Mouse (Mus musculus): ENCODE results near the gene Syndig1.

The Syndig1 gene

DNA sequence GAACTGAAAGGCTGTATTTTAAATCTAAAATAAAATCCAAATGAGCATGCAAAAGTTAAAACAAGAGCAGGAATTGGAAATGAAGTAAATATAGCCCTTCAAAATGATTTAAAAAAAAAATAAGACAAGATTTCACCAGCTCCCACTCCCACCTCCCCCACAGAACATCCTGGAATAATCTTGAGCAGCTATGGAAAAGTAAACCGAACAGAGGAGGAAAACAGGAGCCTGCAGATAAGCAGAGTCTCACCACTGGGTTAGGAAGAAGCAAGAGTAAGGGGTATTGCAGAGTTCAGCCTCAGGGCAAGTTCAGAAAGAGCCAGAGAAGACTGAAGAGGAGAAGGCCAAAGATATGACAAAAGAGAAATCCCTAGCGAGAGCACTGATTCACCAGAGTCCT lies 48.9 kb downstream of the Syndig1 start:
- no peak for DNase-seq

DNA sequence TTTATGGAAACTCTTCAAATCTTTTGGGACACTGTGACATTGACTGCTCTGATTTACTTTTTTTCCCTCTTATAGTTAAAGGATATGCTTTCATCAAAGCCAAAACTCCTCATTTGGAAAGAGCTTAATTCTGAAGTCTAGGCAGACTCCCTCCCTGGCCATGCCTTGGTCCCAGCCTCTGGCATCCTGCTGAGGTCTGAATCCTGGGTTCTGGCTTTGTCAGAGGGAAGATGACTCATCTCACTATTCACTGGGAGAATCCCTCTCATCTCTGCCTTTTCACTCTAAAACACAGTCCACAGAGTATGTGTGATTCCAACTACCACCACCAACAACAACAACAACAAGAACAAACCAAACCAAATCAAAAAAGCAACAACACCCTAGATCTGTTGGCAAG lies 58.6 kb downstream of the Syndig1 start:
- no peak for DNase-seq

DNA sequence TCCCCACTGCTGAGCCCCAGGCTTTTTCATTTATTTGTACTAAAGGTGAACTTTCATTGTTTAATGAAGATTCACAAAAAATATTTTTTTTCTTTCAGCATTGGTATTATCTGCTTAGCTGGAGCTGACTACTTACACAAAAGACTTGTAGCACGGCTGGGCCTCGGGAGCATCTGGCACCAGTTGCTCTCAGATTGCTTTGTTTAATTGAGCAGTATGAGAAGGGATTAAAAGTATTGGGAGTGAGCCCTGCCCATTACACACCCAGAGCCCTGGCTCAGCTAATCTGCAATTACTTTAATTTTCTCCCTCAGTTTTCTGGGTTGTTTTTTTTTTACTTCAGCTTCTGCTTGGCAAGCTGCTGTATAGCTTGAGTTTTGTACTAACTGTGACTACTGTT lies 62.6 kb downstream of the Syndig1 start:
- DNase-seq = peak; percentile 13 to 26

DNA sequence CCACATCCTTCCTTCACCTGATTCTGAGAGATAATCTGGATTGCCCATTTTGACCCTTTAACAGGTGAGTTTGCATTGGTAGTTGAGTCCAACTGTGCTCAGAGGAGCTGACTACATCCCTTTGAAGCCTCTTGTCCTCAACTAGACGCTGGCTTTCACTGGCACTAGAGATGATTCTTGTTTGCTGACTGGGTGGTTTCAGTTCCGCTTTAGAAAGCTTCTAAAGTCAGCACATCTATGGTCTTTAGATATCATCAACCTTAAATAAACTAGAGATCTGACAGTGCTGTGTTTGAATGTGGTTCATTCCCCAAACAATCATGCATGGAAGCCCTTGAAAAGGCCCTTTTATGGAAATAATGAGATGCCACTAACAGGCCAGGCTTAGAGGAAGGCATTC lies 67.3 kb downstream of the Syndig1 start:
- no peak for DNase-seq

DNA sequence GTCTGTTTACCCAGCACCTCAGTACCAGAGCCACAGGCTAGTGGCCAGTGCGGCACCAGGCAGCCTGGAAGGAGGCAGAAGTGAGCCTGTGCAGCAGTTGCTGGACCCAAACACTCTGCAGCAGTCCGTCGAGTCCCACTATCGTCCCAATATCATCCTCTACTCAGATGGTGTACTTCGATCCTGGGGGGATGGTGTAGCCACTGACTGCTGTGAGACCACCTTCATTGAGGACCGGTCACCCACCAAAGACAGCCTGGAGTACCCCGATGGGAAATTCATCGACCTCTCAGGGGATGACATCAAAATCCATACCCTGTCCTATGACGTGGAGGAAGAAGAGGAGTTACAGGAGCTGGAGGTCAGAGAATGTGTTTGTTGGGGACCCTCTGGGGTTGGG lies 70.6 kb downstream of the Syndig1 start:
- DNase-seq = no peak

DNA sequence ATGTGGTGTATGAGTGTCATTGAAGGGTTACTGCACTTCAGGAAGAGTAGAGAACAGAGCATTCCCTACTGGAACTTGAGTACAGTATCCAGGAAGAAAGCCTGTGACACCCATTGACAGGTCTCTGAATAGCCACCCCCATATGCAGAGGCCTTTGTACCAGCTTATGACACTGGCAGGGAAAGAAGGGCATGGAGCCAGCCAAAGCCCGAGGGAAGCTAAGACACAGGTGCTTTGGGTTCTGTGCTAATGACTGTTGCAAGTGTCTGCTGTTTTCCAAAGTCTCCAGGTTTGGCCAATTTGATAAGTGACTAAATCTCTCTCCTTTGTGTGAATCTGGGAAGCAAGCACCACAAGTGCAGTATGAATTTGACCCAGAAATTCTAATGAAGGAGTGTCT lies 71.6 kb downstream of the Syndig1 start:
- peak; percentile 41 to 61 for DNase-seq

DNA sequence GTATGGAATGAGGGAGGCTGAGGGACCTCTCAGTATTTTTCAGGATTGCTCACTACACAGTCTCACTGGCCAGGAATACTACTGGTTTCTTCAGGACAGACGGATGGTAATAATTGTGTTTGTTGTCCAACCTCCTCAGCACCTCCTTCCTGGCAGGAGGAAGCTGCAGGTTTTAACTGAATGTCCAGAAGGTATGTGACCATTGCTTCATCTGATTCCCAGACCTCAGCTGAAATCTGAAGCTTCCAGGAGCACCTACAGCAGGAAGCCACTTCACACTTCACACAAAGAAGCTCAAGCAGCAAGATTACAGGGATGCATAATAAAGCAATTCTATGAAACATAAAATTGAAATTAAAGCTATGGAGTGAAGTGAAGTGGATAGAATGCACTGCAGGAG lies 75.4 kb downstream of the Syndig1 start:
- DNase-seq = no peak

DNA sequence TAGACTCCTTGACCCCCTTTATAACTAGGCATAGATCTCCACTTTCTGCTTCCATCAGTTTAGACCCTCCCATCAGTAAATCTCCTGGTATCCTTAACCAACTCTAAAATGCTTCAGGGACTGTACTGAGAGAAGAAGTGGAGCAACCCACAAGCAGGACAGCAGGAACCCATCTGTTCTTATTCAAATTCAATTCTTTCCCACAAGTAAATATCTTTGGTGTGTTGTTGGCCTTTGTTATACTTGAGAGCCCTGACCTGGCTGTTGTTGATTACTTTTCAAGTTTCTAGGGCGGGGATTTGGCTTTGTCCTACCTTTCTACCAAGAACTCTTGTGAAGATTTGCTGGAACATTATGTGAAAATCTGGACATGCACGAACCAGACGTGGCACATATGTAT lies 77.7 kb downstream of the Syndig1 start:
- no peak for DNase-seq

DNA sequence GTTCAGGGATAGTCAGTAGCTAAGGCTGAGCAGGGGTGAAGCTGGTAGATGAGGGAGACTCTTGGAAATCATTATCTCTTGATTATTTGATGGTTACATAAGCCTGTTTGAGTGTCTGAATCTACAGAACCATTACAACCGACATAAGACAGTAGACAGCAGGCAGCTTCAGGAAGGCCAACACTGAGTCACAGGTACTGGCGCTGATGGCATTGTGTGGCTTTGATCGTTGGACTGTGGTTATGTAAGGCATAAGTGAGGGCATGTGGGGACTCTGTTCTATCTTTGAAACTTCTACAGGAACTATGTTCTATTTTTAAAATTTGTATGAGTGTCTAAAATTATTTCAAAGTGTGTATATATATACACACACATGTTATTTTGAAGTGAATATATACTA lies 88.2 kb downstream of the Syndig1 start:
- DNase-seq = no peak

DNA sequence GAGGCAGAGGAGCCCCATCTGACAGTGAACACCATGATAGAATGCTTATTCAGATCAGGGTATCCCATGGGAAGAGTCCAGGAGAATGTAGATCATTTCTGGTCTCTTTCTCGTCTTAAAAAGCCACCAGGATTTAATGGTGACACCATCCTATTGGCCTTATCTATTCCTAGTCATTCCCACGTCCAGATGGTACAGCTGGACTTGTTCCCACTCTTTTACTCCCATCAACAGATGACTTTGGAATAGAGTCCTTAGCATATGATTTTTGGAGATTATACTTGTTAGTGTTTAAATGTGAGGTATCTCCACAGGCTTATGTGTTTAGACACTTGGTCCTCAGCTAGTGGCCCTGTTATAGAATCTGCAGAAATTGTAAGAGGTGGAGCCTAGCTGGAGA lies 94.5 kb downstream of the Syndig1 start:
- peak; percentile 13 to 20 for DNase-seq

DNA sequence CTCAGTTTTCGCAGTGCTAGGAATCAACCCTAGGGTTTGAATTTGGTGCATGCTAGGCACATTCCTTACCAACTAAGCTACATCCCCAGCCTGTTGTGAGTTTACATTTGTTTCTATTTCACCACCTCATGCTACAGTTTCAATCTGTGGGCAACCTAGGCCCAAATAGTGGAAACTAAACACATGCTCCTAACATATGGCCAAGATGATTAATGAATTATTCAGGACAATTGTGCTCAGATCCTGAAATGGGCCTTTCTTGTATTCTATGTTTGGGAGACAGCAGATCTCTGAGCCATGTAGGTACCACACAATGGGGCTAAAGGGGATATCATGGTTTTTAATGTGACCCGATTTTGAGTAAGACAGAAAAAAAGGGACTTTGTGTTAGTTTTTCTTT lies 96.9 kb downstream of the Syndig1 start:
- DNase-seq = no peak

DNA sequence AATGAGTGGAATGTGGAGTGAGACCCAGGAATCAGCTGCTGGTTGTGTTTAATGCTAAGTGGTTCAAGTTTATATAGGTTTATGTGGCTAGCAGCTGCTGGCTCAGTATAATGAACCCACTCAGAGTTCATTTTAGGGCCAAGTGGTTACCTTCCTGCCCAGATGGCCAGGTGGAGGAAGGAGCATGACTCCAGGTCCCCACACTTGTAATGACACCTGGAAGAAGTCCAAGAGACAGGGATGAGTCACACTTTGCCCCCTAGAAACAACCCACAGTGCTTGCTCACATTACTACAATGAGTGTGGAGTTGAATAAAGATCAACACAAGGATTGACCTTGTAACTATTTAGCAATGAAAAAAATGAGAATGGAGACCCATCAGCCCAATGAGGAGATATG lies 98.0 kb downstream of the Syndig1 start:
- DNase-seq = peak; percentile 14 to 20

DNA sequence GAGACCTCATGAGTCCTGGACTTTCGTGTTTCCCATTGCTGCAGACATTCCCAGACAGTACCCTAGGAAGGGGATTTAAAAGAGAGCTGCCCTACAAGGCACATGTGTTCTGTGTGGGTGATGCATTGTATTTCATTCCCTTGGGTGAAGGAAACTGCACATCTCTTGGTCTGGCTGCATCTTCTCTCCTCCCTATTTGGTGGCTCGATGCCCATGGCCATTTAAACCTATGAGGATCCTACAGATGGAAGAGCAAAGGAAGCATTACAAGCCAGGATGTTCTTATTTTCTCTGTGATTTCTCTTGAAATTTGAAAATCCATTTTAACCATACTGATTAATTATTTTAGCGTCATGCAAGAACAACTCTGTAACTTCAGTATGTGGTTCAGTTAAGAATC lies 98.5 kb downstream of the Syndig1 start:
- peak; percentile 13 to 27 for DNase-seq

DNA sequence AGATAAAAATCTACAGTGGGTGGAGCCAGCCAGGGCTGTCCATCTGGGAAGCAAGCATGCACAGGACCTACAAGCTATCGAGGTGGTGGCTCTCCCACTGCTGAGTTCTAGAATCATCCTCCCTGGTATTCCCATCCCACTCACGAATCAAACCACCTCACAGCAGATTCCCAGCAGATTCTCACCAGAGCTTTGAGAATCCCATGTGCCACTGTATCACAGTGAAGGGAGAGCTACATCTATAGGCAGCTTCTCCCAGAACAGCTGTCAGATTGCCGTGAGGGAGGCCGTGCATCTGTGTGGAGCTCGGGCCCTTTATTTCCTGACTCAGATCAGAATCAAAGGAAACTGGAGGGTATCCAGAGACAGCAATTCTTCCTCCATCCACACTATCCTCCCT lies 101.0 kb downstream of the Syndig1 start:
- DNase-seq = no peak

DNA sequence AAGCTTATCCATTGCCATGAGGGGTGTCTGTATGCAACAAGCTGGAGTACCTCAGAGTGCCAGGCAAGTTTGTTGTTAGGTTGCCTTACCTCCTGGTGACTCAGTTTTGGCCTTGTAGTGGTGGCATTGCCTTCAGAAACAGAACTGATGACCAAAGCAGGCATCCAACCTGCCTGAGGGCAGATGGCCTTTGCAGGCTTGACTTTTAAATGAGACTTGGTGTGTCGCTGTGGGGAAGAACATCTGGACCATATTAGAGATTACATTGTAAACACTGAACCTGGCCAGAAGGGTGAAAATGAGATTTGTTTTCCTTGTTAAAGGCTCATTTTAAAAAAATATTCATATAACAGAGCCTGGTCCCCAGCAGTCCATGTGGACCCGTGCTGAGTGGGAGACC lies 102.1 kb downstream of the Syndig1 start:
- no peak for DNase-seq

DNA sequence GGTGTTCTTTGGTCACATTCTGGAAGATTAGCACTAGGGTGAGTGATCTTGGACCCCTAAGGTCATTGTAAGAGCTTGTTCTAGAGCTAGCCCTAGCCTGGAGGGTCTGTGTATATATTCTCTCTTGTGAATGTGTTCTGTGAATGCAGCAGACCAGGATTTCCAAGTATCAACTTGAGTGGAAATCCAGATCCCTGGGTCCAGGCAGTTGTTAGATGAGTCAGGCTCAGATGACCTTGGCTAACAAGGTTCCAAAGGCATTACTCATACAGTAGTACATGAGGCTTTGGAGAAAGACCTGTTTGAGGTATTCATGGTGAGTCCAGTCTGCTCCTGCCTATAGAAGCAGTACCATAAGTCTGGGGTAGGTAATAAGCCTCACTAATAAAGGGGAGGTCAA lies 103.1 kb downstream of the Syndig1 start:
- no peak for DNase-seq

DNA sequence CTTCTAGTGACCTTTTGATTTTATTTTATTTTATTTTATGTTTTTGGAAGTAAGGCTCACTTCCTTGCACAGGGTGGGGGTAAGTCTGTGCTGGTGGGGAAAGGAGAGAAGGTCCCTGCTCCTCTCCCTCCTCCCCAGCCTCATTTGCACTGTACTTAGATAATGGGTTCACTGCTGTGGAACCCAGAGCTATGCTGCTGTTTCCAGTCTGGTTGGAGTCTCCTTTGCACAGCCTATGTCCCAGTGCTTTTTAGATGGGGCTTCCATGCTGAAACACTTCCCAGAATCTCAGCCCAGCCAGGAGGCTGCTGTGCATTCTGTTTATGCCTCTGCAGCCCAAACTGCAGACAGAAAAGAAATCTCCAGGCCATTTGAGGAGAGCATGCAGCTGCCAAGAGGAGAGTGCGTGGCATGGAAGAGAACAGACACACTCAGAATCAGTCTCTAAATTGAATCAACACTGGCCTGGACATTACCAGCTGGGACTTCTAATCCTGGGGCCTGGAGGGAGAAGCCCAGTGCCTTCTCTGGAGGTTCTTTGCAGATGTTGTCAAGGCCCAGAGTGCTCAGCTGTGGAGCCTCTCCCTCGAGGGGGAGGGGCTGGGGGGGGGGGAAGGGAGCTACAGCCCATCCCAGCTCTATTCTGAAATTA lies 104.4 kb downstream of the Syndig1 start:
- DNase-seq = peak in 1 of 2 experiments; percentile 16

DNA sequence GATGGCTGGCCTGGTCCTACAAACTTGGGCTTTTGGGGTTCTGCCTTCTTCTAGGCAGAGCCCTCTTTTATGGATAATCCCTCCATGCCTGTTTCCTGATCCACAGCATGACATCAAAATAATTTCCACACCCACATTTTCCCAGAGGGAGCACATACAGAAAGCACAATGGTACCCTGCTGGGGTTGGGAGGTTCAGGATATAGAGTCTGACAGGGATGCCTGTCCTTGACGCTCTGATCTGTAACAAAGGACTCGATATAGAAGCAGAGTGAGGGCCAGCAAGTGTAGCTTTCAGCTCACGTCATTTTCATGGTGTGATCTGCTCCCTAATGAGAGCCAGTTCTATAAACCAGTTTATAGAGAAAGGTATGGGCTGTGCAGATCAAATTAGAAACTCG lies 105.1 kb downstream of the Syndig1 start:
- DNase-seq = no peak

DNA sequence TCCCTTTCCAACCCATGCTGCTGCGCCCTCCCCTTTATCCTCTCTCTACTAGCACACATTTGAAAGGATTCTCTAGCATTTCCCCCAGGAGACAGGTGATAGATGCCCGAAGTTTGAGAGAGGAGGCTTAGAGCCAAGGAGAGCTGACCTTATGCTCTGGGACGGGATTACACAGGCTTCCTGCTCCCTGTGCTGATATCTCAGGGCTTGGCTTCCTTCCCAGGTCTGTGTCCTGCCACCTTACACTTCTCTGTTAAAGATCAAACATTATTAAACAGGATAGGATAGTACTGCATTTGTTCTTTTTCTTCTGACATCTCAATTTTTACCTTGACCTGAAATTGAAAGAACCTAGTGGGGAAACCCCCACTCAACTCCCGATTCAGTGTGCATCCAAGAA lies 109.8 kb downstream of the Syndig1 start:
- DNase-seq = peak; percentile 26 to 27

DNA sequence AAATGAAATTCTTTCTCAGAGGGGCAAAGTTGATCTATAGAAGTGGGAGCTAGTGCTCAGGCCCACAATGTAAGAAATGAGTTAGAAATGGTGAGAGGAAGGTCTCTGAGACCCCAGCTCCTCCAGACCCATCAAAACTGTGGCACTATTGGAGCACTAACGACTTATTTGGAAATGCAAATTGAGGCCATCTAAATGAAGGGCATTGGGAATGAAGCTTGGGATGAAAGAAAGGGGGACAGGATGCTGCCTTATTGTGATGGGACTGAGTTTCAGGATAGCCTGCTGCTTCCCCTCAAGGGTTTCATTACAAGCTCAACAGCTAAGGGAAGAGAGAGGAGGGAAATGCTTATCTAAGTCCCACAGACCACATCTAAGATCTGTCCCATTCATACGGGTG lies 110.6 kb downstream of the Syndig1 start:
- DNase-seq = no peak

DNA sequence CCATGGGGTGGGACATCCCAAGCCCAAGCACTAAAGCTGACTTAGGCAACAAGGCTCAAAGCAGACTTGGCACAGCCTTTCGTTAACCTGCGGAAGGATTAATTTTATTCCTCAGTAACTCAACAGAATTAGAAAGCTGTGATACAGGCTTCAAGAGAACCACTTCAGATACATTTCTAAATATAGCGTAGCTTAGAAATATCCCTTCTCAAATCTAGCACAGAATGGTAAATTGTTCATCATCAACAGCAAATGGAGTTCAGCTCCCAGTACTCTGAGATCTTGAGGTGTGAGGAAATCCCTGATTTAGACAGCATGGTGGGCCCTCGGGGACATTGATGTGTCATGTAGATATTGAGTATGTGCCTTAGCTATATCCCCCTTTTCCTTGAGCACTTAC lies 121.6 kb downstream of the Syndig1 start:
- DNase-seq = no peak

DNA sequence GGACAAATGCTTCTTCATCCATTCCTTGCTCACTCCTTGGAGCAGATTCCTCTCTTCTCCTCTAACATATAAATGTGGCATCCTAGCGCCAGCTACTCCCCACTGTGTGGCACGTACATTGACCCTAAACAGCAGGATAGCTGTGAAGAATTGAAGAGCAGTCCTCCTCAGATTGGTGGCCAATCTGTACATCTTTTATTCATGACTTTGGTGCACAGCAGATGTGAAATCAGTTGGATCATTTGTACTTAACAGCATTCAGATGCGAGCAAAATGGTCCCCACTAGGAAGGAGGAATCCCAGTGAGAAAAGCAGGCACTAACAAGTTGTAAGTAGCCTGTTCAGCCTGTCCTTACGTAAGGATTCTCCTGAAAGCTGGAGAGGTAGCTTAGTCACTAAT lies 142.0 kb downstream of the Syndig1 start:
- peak in 1 of 2 experiments; percentile 4 for DNase-seq

DNA sequence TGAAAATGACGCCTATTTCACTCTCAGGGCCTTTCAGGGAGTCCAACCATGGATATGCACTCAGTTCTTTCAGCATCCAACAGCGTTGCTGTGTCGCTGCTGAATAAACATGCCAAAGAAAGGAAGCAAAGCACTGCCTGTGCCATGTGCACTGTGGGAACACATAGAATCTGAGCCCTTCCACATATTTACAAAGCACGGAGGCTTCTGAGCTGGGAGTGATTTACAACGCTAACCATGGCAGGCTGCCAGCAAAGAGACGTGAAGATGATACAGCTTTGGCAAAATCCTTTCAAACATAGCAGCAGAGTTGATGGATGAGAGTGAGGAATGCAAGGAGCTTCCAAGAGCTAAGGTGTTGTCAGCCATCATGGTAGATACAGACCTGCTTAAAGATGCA lies 144.6 kb downstream of the Syndig1 start:
- DNase-seq = peak; percentile 52 to 57

DNA sequence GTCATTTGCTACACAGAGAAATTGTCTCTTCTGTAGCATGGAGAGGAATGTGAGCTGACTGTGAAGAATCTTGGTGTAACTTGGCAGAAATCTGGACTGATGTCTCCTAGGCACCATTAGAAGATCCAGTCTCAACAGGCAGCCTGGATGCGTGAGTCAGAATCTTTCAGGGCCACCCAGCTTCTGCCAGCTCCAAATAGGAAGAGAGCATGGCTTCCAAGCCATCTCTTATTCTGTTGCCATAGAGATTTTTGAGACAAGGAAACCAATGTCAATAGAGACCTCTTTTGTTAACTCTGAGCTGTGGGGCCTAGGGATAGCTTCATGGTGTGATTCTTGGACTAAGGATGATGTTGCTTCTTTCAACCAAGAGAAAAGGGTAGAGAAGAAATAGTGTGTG lies 151.4 kb downstream of the Syndig1 start:
- DNase-seq = no peak

DNA sequence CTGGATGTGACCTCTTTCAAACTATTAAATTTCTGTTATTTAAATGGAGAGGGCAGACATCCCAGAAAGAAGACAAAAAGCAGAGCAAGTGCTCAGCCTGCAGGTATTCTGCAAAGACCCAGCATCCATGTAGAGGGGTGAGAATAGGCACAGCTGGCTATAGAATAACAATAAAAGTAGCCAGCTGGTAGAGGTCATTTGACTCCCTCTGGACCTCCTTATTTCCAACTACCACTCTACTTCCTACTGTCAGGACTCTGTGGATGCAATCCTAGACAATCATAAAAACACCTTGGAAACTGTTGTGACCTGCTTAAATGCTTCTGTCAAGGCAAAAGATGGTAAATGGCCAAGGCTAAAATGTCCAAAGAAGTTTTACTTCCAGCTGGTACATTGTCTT lies 153.5 kb downstream of the Syndig1 start:
- DNase-seq = no peak

DNA sequence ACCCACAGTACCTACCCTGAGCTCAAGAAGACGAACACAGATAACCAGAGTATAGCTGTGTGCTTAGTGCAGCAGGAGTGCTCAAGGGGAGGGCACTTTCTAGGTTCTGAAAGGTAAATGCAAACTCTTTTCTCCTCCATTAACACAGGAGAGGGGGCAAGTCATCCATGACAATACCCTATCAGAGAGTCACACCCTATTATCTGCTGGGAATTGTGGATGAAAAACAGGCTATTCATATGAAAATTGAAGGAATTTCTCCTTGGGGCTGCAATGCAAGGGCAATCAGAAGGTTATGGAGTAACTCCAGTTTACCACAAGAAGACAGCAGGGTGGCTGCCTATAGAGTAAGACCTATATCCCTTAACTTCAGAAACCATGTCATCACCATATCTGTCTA lies 154.1 kb downstream of the Syndig1 start:
- no peak for DNase-seq

All from cerebellum, postnatal 10 days (tissue).